Mouse (Mus musculus): ENCODE results near the gene Htt.

- TF ChIP-seq CTCF (IDR thresholded peaks at IDR 0.05; ENCODE audit: extremely low read depth, insufficient read length, insufficient replicate concordance, low read depth, low read length) (no peak), POLR2A (IDR thresholded peaks at IDR 0.05; ENCODE audit: low read depth, low read length) (no peak)
Measured at GRCm38 (mm10) chr5:34772696-34773245, 11.2 kb downstream of the Htt start.
